Mouse (Mus musculus) CH12.LX (cell line): ENCODE results near the gene Ccdc51. TPM values are rescaled to one million over a fixed set of nuclear protein-coding genes. Genes with fewer than 3 reads are reported as not detected.
"Not testable (repeated sequence)": the region's sequence is repeated elsewhere in the genome, so short reads cannot be mapped to it uniquely, and the experiment has no call there.

Experiments used
- DNase-seq: peaks from one replicate; pipeline ENCODE4 v3.0.0-alpha.2; 2013; ENCODE audit errors: extremely low read depth
- H3K27ac ChIP-seq: 2 replicates; pipeline ENCODE4 v1.5.1; 2012; ENCODE audit warnings: low read depth, mild to moderate bottlenecking, control low read depth, moderate library complexity; ENCODE audit not compliant: insufficient read depth
- H3K27me3 ChIP-seq: replicated peaks from 2 replicates; pipeline ENCODE3; 2012; ENCODE audit warnings: inconsistent platforms
- H3K36me3 ChIP-seq, 2 experiments: replicated peaks in 1 of 2; 2 replicates each; pipeline versions ENCODE3 to v1.6.1; 2012; ENCODE audit warnings: inconsistent platforms in 1 of 2, low read length in 1 of 2, mild to moderate bottlenecking in 1 of 2, mixed read lengths in 1 of 2, moderate library complexity in 1 of 2; ENCODE audit not compliant: control insufficient read depth in 1 of 2, insufficient read depth in 1 of 2
- H3K4me1 ChIP-seq, 2 experiments: 2 replicates each; pipeline ENCODE4 v1.6.1; 2012; ENCODE audit warnings: inconsistent platforms in 1 of 2, moderate library complexity in 1 of 2; ENCODE audit not compliant: insufficient read depth in 2 of 2, control insufficient read depth in 1 of 2
- H3K4me2 ChIP-seq: 2 replicates; pipeline ENCODE4 v1.6.1; 2012; ENCODE audit warnings: low read depth, mild to moderate bottlenecking, control low read depth; ENCODE audit not compliant: poor library complexity, insufficient read depth, severe bottlenecking
- H3K4me3 ChIP-seq, 3 experiments: fragments of 150-350 bp in 1 of 3; sonication (generic) in 1 of 3; replicated peaks in 1 of 3; 2 replicates each; pipeline versions ENCODE3 to v1.5.1; 2011 to 2012; ENCODE audit warnings: low read depth in 2 of 3, low read length in 2 of 3, mild to moderate bottlenecking in 2 of 3, moderate library complexity in 2 of 3, control low read depth in 1 of 3, improper control_type of control experiment in 1 of 3, inconsistent platforms in 1 of 3, mixed read lengths in 1 of 3; ENCODE audit not compliant: poor library complexity in 1 of 3
- H3K79me2 ChIP-seq: replicated peaks from 2 replicates; pipeline ENCODE4 v1.6.1; 2012; ENCODE audit warnings: mild to moderate bottlenecking, moderate library complexity; ENCODE audit not compliant: control insufficient read depth, poor library complexity, insufficient read depth, severe bottlenecking; ENCODE audit errors: extremely low read depth
- H3K9ac ChIP-seq: 2 replicates; pipeline ENCODE4 v1.6.1; 2012; ENCODE audit warnings: low read depth, mild to moderate bottlenecking, control low read depth, moderate library complexity; ENCODE audit not compliant: insufficient read depth
- H3K9me3 ChIP-seq: replicated peaks from 2 replicates; pipeline ENCODE3; 2012; ENCODE audit warnings: low read length, inconsistent platforms, mixed read lengths
- CHD1 ChIP-seq: IDR thresholded peaks from 2 replicates; pipeline ENCODE4 v1.6.1; 2012; ENCODE audit warnings: low read depth, low read length, improper control_type of control experiment, inconsistent platforms
- CTCF ChIP-seq, 2 experiments: IDR thresholded peaks in 1 of 2; conservative IDR thresholded peaks in 1 of 2; 2 replicates each; pipeline ENCODE4 v1.5.1; 2011 to 2012; ENCODE audit warnings: low read depth in 2 of 2, low read length in 2 of 2, improper control_type of control experiment in 1 of 2, inconsistent platforms in 1 of 2, mild to moderate bottlenecking in 1 of 2, moderate library complexity in 1 of 2
- ELF1 ChIP-seq: IDR thresholded peaks from 2 replicates; pipeline ENCODE4 v1.6.1; 2014; ENCODE audit warnings: low read depth, mild to moderate bottlenecking, inconsistent platforms, low read length, improper control_type of control experiment
- ETS1 ChIP-seq: conservative IDR thresholded peaks from 2 replicates; pipeline ENCODE4 v1.6.1; 2012; ENCODE audit warnings: low read depth, mild to moderate bottlenecking, inconsistent platforms, low read length, improper control_type of control experiment, moderate library complexity
- IRF4 ChIP-seq: IDR thresholded peaks from 2 replicates; pipeline ENCODE4 v1.6.1; 2014; ENCODE audit warnings: low read depth, mild to moderate bottlenecking, inconsistent platforms, low read length, improper control_type of control experiment
- JUND ChIP-seq: conservative IDR thresholded peaks from 2 replicates; pipeline ENCODE4 v1.6.1; 2011; ENCODE audit warnings: low read depth, low read length, improper control_type of control experiment
- MAZ ChIP-seq: IDR thresholded peaks from 2 replicates; pipeline ENCODE4 v1.6.1; 2012; ENCODE audit warnings: low read depth, mild to moderate bottlenecking, inconsistent platforms, low read length, improper control_type of control experiment, moderate library complexity
- MEF2A ChIP-seq: IDR thresholded peaks from 2 replicates; pipeline ENCODE4 v1.6.1; 2014; ENCODE audit warnings: low read depth, mild to moderate bottlenecking, inconsistent platforms, low read length, improper control_type of control experiment, borderline replicate concordance
- MXI1 ChIP-seq: IDR thresholded peaks from 2 replicates; pipeline ENCODE4 v1.6.1; 2011; ENCODE audit warnings: mild to moderate bottlenecking, low read depth, low read length, improper control_type of control experiment
- NRF1 ChIP-seq: IDR thresholded peaks from 2 replicates; pipeline ENCODE4 v1.6.1; 2014; ENCODE audit warnings: low read depth, mild to moderate bottlenecking, inconsistent platforms, low read length, improper control_type of control experiment, moderate library complexity
- PAX5 ChIP-seq: IDR thresholded peaks from 2 replicates; pipeline ENCODE4 v1.6.1; 2012; ENCODE audit warnings: low read length, inconsistent platforms, mixed read lengths
- POLR2A ChIP-seq: IDR thresholded peaks from 2 replicates; pipeline ENCODE4 v1.6.1; 2011; ENCODE audit warnings: low read depth, mild to moderate bottlenecking, improper control_type of control experiment, low read length
- SMC3 ChIP-seq: IDR thresholded peaks from 2 replicates; pipeline ENCODE4 v1.6.1; 2011; ENCODE audit warnings: low read depth, low read length, improper control_type of control experiment
- ZC3H11A ChIP-seq: IDR thresholded peaks from 2 replicates; pipeline ENCODE4 v1.6.1; 2012; ENCODE audit warnings: low read depth, mild to moderate bottlenecking, inconsistent platforms, low read length, improper control_type of control experiment
- ZKSCAN1 ChIP-seq: IDR thresholded peaks from 2 replicates; pipeline ENCODE4 v1.6.1; 2012; ENCODE audit warnings: low read depth, inconsistent platforms, low read length, improper control_type of control experiment, borderline replicate concordance
- dilution Hi-C: fragments of 300-500 bp; cut with MboI; formaldehyde crosslinking; loops from 2 replicates; pipeline ENCODE4 v1.14.3; 2020; ENCODE audit warnings: low sequenced_read_pairs; ENCODE audit not compliant: extremely low pct_unique_long_range_greater_than_20kb, extremely low pct_ligation_motif_present
- in situ Hi-C: fragments of 300-500 bp; cut with MboI; formaldehyde crosslinking; loops from 3 replicates; pipeline ENCODE4 v1.14.3; 2019; ENCODE audit warnings: low sequenced_read_pairs, low pct_ligation_motif_present, low pct_unique_long_range_greater_than_20kb, mixed read lengths
- polyA plus RNA-seq: library from polyadenylated mRNA; unstranded; fragments of >175 nt; gene quantifications from 2 replicates; pipeline ENCODE4 v1.2.1, GENCODE M21; 2012; ENCODE audit warnings: low read depth; ENCODE audit not compliant: insufficient read length
- total RNA-seq, 2 experiments: library from RNA; depleted of rRNA; stranded (reverse); fragments of 300-350 nt in 1 of 2; fragments of >200 nt in 1 of 2; gene quantifications; 2 replicates each; pipeline ENCODE4 v1.2.3; 2012 to 2014

The Ccdc51 gene
- total and polyA plus RNA-seq, 3 experiments: 7.6 to 18.2 (median 16.2) TPM

DNA sequence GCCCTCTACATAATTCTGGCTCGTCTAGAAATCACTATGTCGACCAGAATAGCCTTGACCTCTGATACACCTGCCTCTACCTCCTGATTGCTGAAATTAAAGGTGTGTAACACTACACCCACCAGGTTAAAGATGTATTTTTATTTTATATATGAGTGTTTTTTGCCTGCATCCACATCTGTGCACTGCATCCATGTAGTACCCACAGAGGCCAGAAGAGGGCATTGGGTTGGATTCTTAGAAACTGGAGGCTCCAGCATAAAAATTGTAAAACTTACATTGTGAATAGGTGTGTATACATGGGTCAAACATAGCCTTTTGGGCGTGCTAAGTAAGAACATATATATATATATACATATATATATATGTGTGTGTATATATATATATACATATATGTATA, 45.9 kb downstream of the Ccdc51 start:
- in situ Hi-C loops: no loop called here
- Histone ChIP-seq H3K4me1 (peaks cover 0 to 5% of the 10 kb centered on the region in 2 experiments; a peak in 2 of 4 replicates), H3K27me3 (peaks cover 17% of the 10 kb centered on the region), H3K9ac (no peak overlapping the region), H3K4me3 (no peak overlapping the region), H3K9me3 (no peaks in the 10 kb centered on the region), H3K27ac (no peak overlapping the region), H3K36me3 (no peaks in the 10 kb centered on the region), H3K4me2 (no peak overlapping the region), H3K79me2 (no peaks in the 10 kb centered on the region)
- TF ChIP-seq ZKSCAN1 (no peak), CTCF (conservative IDR thresholded peaks at IDR 0.05 in 1 of 2, IDR thresholded peaks at IDR 0.05 in 1 of 2; ENCODE audit: low read depth in 2 of 2, low read length in 2 of 2) (peak; percentile 18 to 28; a peak in 1 of 4 replicates)
- dilution Hi-C loops: no loop called here
- DNase-seq: peak; percentile 21

GRCm38 (mm10) chr9:109130076-109130475, 47.8 kb downstream of the Ccdc51 start:
- dilution Hi-C loops: no loop called here
- H3K9me3 ChIP-seq: no peaks in the 10 kb centered on the region

DNA sequence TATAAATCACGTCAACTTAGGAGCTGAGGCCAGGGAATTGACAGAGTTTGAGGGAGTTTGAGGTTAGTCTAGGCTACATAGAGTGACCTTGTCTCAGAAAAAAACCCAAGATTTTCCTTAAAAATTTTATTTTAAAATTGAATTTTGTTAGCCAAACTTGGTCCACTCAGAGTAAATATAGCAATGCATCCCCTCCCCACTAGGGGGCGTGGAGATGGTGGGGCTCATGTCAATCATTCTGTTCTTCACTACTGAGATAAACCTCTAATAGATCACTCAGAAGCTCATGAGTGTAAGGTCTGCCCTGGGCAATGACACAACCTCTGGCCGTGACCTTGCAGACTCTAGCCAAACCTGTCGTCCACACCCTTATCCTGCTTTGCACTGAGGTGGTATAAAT, 58.1 kb downstream of the Ccdc51 start:
- H3K9ac ChIP-seq, dilution Hi-C loops, H3K4me2 ChIP-seq, H3K9me3 ChIP-seq, DNase-seq, H3K79me2 ChIP-seq, H3K4me1 ChIP-seq, H3K27ac ChIP-seq, H3K36me3 ChIP-seq, in situ Hi-C loops, H3K4me3 ChIP-seq: not testable (repeated sequence)
- H3K27me3 ChIP-seq: peaks cover 32% of the 10 kb centered on the region
- peak; percentile 45 to 51; a peak in 3 of 4 replicates for TF ChIP-seq CTCF (conservative IDR thresholded peaks at IDR 0.05 in 1 of 2, IDR thresholded peaks at IDR 0.05 in 1 of 2; ENCODE audit: low read depth in 2 of 2, low read length in 2 of 2)

More at GRCm38 (mm10) chr9:109130076-109130475, 47.8 kb downstream of the Ccdc51 start:
- no peak overlapping the region for H3K9ac ChIP-seq
- H3K36me3 ChIP-seq: no peaks in the 10 kb centered on the region
- no peak overlapping the region for H3K4me2 ChIP-seq
- no peak for DNase-seq
- no peak overlapping the region for H3K27ac ChIP-seq
- H3K4me3 ChIP-seq: no peak overlapping the region
- in situ Hi-C loops: no loop called here
- peaks cover 6% of the 10 kb centered on the region for H3K27me3 ChIP-seq
- TF ChIP-seq ZC3H11A: no peak
- no peak for TF ChIP-seq IRF4
- TF ChIP-seq SMC3: no peak
- no peak for TF ChIP-seq MAZ
- TF ChIP-seq MXI1: no peak
- TF ChIP-seq JUND: no peak
- TF ChIP-seq ELF1: no peak
- TF ChIP-seq ETS1: no peak
- no peak for TF ChIP-seq NRF1
- TF ChIP-seq PAX5: no peak
- TF ChIP-seq CHD1: no peak
- no peak for TF ChIP-seq MEF2A
- TF ChIP-seq POLR2A: no peak
- TF ChIP-seq, all 38 proteins: peak for 0
- H3K79me2 ChIP-seq: no peaks in the 10 kb centered on the region
- H3K4me1 ChIP-seq: peaks cover 0 to 3% of the 10 kb centered on the region in 2 experiments; a peak in 1 of 4 replicates

Other genes with a start within 250 kb of the Ccdc51 start
- 5.0 and 5.2 TPM in 2 replicates for gene Slc26a6, start 229.2 kb upstream of the Ccdc51 start, total RNA-seq (2012; rRNA removed)
- gene Slc26a6, start 229.2 kb upstream of the Ccdc51 start, total RNA-seq (2014; rRNA removed): 3.4 and 5.0 TPM in 2 replicates
- gene Slc26a6, start 229.2 kb upstream of the Ccdc51 start, polyA plus RNA-seq: 8.3 and 10.0 TPM in 2 replicates
- gene Tmem89, start 167.9 kb upstream of the Ccdc51 start, total RNA-seq (2012; rRNA removed): not detected in 2 replicates
- gene Tmem89, start 167.9 kb upstream of the Ccdc51 start, total RNA-seq (2014; rRNA removed): not detected in 2 replicates
- gene Tmem89, start 167.9 kb upstream of the Ccdc51 start, polyA plus RNA-seq: not detected in 2 replicates
- 327 and 351 TPM in 2 replicates for gene Uqcrc1, start 145.9 kb upstream of the Ccdc51 start, total RNA-seq (2012; rRNA removed)
- 301 and 326 TPM in 2 replicates for gene Uqcrc1, start 145.9 kb upstream of the Ccdc51 start, total RNA-seq (2014; rRNA removed)
- gene Uqcrc1, start 145.9 kb upstream of the Ccdc51 start, polyA plus RNA-seq: 293 and 301 TPM in 2 replicates
- 0.98 and 1.1 TPM in 2 replicates for gene Col7a1, start 128.9 kb upstream of the Ccdc51 start, total RNA-seq (2012; rRNA removed)
- 0.31 and 0.86 TPM in 2 replicates for gene Col7a1, start 128.9 kb upstream of the Ccdc51 start, total RNA-seq (2014; rRNA removed)
- 2.0 and 3.0 TPM in 2 replicates for gene Col7a1, start 128.9 kb upstream of the Ccdc51 start, polyA plus RNA-seq
- gene Ucn2, start 96.5 kb upstream of the Ccdc51 start, total RNA-seq (2012; rRNA removed): not detected in 2 replicates
- gene Ucn2, start 96.5 kb upstream of the Ccdc51 start, total RNA-seq (2014; rRNA removed): not detected in 2 replicates
- 0.40 and 0.49 TPM in 2 replicates for gene Ucn2, start 96.5 kb upstream of the Ccdc51 start, polyA plus RNA-seq
- gene Pfkfb4, start 90.7 kb upstream of the Ccdc51 start, total RNA-seq (2012; rRNA removed): 4.5 and 5.1 TPM in 2 replicates
- gene Pfkfb4, start 90.7 kb upstream of the Ccdc51 start, total RNA-seq (2014; rRNA removed): 5.9 and 6.5 TPM in 2 replicates
- gene Pfkfb4, start 90.7 kb upstream of the Ccdc51 start, polyA plus RNA-seq: 6.0 and 6.7 TPM in 2 replicates
- gene Shisa5, start 43.9 kb upstream of the Ccdc51 start, total RNA-seq (2012; rRNA removed): 134 and 153 TPM in 2 replicates
- gene Shisa5, start 43.9 kb upstream of the Ccdc51 start, total RNA-seq (2014; rRNA removed): 156 and 170 TPM in 2 replicates
- gene Shisa5, start 43.9 kb upstream of the Ccdc51 start, polyA plus RNA-seq: 121 and 166 TPM in 2 replicates
- 20.8 and 31.5 TPM in 2 replicates for gene Trex1, start 22.8 kb upstream of the Ccdc51 start, total RNA-seq (2012; rRNA removed)
- gene Trex1, start 22.8 kb upstream of the Ccdc51 start, total RNA-seq (2014; rRNA removed): 20.1 and 21.1 TPM in 2 replicates
- gene Trex1, start 22.8 kb upstream of the Ccdc51 start, polyA plus RNA-seq: 15.8 and 22.9 TPM in 2 replicates
- gene Atrip, start 8.4 kb upstream of the Ccdc51 start, total RNA-seq (2012; rRNA removed): 18.0 and 19.3 TPM in 2 replicates
- 16.2 and 17.6 TPM in 2 replicates for gene Atrip, start 8.4 kb upstream of the Ccdc51 start, total RNA-seq (2014; rRNA removed)
- 21.3 and 24.1 TPM in 2 replicates for gene Atrip, start 8.4 kb upstream of the Ccdc51 start, polyA plus RNA-seq
- 255 and 369 TPM in 2 replicates for gene Tma7, start 94 bp downstream of the Ccdc51 start, total RNA-seq (2012; rRNA removed)
- gene Tma7, start 94 bp downstream of the Ccdc51 start, total RNA-seq (2014; rRNA removed): 336 and 356 TPM in 2 replicates
- 494 and 529 TPM in 2 replicates for gene Tma7, start 94 bp downstream of the Ccdc51 start, polyA plus RNA-seq
- under 0.01 TPM in 1 of 2 replicates, not detected in the other for gene Plxnb1, start 12.9 kb downstream of the Ccdc51 start, total RNA-seq (2012; rRNA removed)
- gene Plxnb1, start 12.9 kb downstream of the Ccdc51 start, total RNA-seq (2014; rRNA removed): not detected in 2 replicates
- gene Plxnb1, start 12.9 kb downstream of the Ccdc51 start, polyA plus RNA-seq: not detected in 2 replicates
- not detected in 2 replicates for gene Fbxw21, start 79.5 kb downstream of the Ccdc51 start, total RNA-seq (2012; rRNA removed)
- gene Fbxw21, start 79.5 kb downstream of the Ccdc51 start, total RNA-seq (2014; rRNA removed): not detected in 2 replicates
- gene Fbxw21, start 79.5 kb downstream of the Ccdc51 start, polyA plus RNA-seq: not detected in 2 replicates
- not detected in 2 replicates for gene Fbxw13, start 113.5 kb downstream of the Ccdc51 start, total RNA-seq (2012; rRNA removed)
- not detected in 2 replicates for gene Fbxw13, start 113.5 kb downstream of the Ccdc51 start, total RNA-seq (2014; rRNA removed)
- not detected in 2 replicates for gene Fbxw13, start 113.5 kb downstream of the Ccdc51 start, polyA plus RNA-seq
- not detected in 2 replicates for gene Fbxw20, start 152.3 kb downstream of the Ccdc51 start, total RNA-seq (2012; rRNA removed)
- gene Fbxw20, start 152.3 kb downstream of the Ccdc51 start, total RNA-seq (2014; rRNA removed): not detected in 2 replicates
- gene Fbxw20, start 152.3 kb downstream of the Ccdc51 start, polyA plus RNA-seq: not detected in 2 replicates
- gene Fbxw14, start 205.2 kb downstream of the Ccdc51 start, total RNA-seq (2012; rRNA removed): not detected in 2 replicates
- not detected in 2 replicates for gene Fbxw14, start 205.2 kb downstream of the Ccdc51 start, total RNA-seq (2014; rRNA removed)
- gene Fbxw14, start 205.2 kb downstream of the Ccdc51 start, polyA plus RNA-seq: not detected in 2 replicates